ENCODE assay signal across 20 mouse cellular contexts in the genomic region with DNA sequence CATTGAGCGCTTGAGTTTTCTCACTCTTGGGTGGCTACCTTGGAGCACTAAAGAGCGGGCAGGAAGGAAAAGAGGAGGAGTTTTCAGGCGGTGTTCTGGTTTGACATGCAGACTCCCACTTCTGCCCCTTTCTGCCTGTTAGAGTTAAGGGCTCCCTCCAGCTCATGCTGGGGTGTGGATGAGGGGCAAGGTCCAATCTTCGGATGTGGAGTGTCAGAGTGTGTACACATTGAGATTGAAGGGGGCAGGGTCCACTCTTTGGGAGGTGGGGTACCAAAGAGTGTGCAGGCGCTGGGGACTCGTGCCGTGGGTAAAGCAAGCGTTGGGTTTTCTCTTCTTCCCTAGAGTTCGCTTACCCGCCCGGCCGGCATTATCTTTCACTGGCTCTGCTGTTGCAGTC.
DNase-seq lines count a peak whose midpoint lies in the region; ATAC-seq and TF ChIP-seq lines count a peak whose summit lies in the region.
"Had no signal": no experiment of that assay in that cellular context is flagged by ENCODE, and none has a peak within 500 bp of the region (broad histone marks: within the 10 kb centered on the region; RNA-seq: fewer than 3 reads in every experiment).

No protein-coding gene starts in this region.

- no peak overlapping the region for H3K4me3 ChIP-seq in liver, postnatal 0 days (ENCODE audit: low read depth, low read length)
- no peak overlapping the region for H3K4me3 ChIP-seq in intestine, embryonic 16.5 days (ENCODE audit: low read length)
- no peak overlapping the region for H3K4me3 ChIP-seq in liver, embryonic 13.5 days (replicated peaks)
- H3K4me3 ChIP-seq in embryonic facial prominence, embryonic 10.5 days: no peak overlapping the region
- H3K4me3 ChIP-seq: embryonic facial prominence, embryonic 15.5 days; erythroblast, embryonic 14.5 days; forebrain, embryonic 10.5 days; forebrain, embryonic 15.5 days; heart, embryonic 13.5 days; hindbrain, embryonic 12.5 days had no signal

- no peaks in the 10 kb centered on the region for H3K9me3 ChIP-seq in liver, postnatal 0 days (ENCODE audit: low read length)
- H3K9me3 ChIP-seq in intestine, embryonic 16.5 days (ENCODE audit: control insufficient read depth, low read length): no peaks in the 10 kb centered on the region
- no peaks in the 10 kb centered on the region for H3K9me3 ChIP-seq in liver, embryonic 13.5 days (replicated peaks)
- H3K9me3 ChIP-seq in embryonic facial prominence, embryonic 10.5 days: no peaks in the 10 kb centered on the region
- H3K9me3 ChIP-seq: embryonic facial prominence, embryonic 15.5 days; forebrain, embryonic 10.5 days; forebrain, embryonic 15.5 days; hindbrain, embryonic 12.5 days had no signal

- no peaks in the 10 kb centered on the region for H3K27me3 ChIP-seq in liver, postnatal 0 days (ENCODE audit: insufficient read depth, low read length)
- no peaks in the 10 kb centered on the region for H3K27me3 ChIP-seq in intestine, embryonic 16.5 days (replicated peaks; ENCODE audit: control insufficient read depth, insufficient read depth, low read length)
- no peaks in the 10 kb centered on the region for H3K27me3 ChIP-seq in liver, embryonic 13.5 days
- H3K27me3 ChIP-seq in embryonic facial prominence, embryonic 10.5 days (replicated peaks; ENCODE audit: low read depth, poor library complexity, severe bottlenecking): peaks cover 6% of the 10 kb centered on the region; the same call in 1 of the 2 replicates
- H3K27me3 ChIP-seq: CH12.LX; embryonic facial prominence, embryonic 15.5 days; forebrain, embryonic 15.5 days had no signal

- DNase-seq in liver: peak; percentile 9
- no peak for DNase-seq in liver, postnatal 0 days
- DNase-seq in liver, embryonic 13.5 days: no peak
- DNase-seq in embryonic facial prominence, embryonic 10.5 days (ENCODE audit: low spot score): no peak
- no peak for DNase-seq in thymus, postnatal 0 days (ENCODE audit: low spot score)
- DNase-seq: adrenal gland, adult 2 months; adrenal gland, postnatal 36 days; cerebellum, adult 2 months; cerebellum, postnatal 10 days; gastrocnemius, postnatal 36 days; heart, adult 11 months; heart, postnatal 36 days had no signal

- WGBS in liver, postnatal 0 days (ENCODE audit: insufficient replicate concordance): 44% methylated on average over 12 of the region's 12 CpGs
- 42% methylated on average over 12 of the region's 12 CpGs for WGBS in intestine, embryonic 16.5 days
- WGBS in liver, embryonic 13.5 days (ENCODE audit: insufficient replicate concordance): 53% methylated on average over 12 of the region's 12 CpGs
- 70% methylated on average over 12 of the region's 12 CpGs for WGBS in embryonic facial prominence, embryonic 10.5 days

- no peak for TF ChIP-seq EP300 in liver, postnatal 0 days (IDR thresholded peaks at IDR 0.05; ENCODE audit: low read depth)

- no peak overlapping the region for H3K27ac ChIP-seq in liver, postnatal 0 days (ENCODE audit: low read depth)
- no peak overlapping the region for H3K27ac ChIP-seq in intestine, embryonic 16.5 days (ENCODE audit: low read length)
- no peak overlapping the region for H3K27ac ChIP-seq in liver, embryonic 13.5 days
- H3K27ac ChIP-seq in embryonic facial prominence, embryonic 10.5 days (replicated peaks): no peak overlapping the region
- H3K27ac ChIP-seq: embryonic facial prominence, embryonic 15.5 days; forebrain, embryonic 10.5 days; forebrain, embryonic 15.5 days; heart, embryonic 13.5 days; hindbrain, embryonic 12.5 days had no signal

- no peak overlapping the region for H3K9ac ChIP-seq in liver, postnatal 0 days (replicated peaks)
- H3K9ac ChIP-seq in intestine, embryonic 16.5 days (ENCODE audit: low read depth, low read length): no peak overlapping the region
- no peak overlapping the region for H3K9ac ChIP-seq in liver, embryonic 13.5 days
- H3K9ac ChIP-seq: embryonic facial prominence, embryonic 15.5 days; forebrain, embryonic 15.5 days; heart, embryonic 13.5 days; hindbrain, embryonic 12.5 days had no signal

- no peaks in the 10 kb centered on the region for H3K36me3 ChIP-seq in liver, postnatal 0 days (replicated peaks; ENCODE audit: insufficient read depth, low read length)
- no peaks in the 10 kb centered on the region for H3K36me3 ChIP-seq in intestine, embryonic 16.5 days (ENCODE audit: control insufficient read depth, insufficient read depth, low read length)
- H3K36me3 ChIP-seq in liver, embryonic 13.5 days: no peaks in the 10 kb centered on the region
- no peaks in the 10 kb centered on the region for H3K36me3 ChIP-seq in embryonic facial prominence, embryonic 10.5 days (replicated peaks)
- H3K36me3 ChIP-seq: embryonic facial prominence, embryonic 15.5 days; forebrain, embryonic 10.5 days; forebrain, embryonic 15.5 days; heart, embryonic 13.5 days; hindbrain, embryonic 12.5 days had no signal

- H3K4me2 ChIP-seq in liver, postnatal 0 days (ENCODE audit: low read depth, low read length): no peak overlapping the region
- no peak overlapping the region for H3K4me2 ChIP-seq in intestine, embryonic 16.5 days (ENCODE audit: low read depth, low read length)
- H3K4me2 ChIP-seq in liver, embryonic 13.5 days: peak overlapping the region; percentile 32
- H3K4me2 ChIP-seq: embryonic facial prominence, embryonic 15.5 days; forebrain, embryonic 15.5 days; heart, embryonic 13.5 days; hindbrain, embryonic 12.5 days had no signal

- peaks cover 3% of the 10 kb centered on the region; the same call in 1 of the 2 replicates for H3K4me1 ChIP-seq in liver, postnatal 0 days (ENCODE audit: insufficient read depth)
- H3K4me1 ChIP-seq in intestine, embryonic 16.5 days (ENCODE audit: control insufficient read depth, insufficient read depth, low read length): no peaks in the 10 kb centered on the region; the same call in 1 of the 2 replicates
- H3K4me1 ChIP-seq in liver, embryonic 13.5 days (replicated peaks): 0 out of 2 replicates have a peak, but pooled peaks cover 5% of the 10 kb centered on the region
- H3K4me1 ChIP-seq in embryonic facial prominence, embryonic 10.5 days: no peaks in the 10 kb centered on the region
- H3K4me1 ChIP-seq: embryonic facial prominence, embryonic 15.5 days; forebrain, embryonic 15.5 days; heart, embryonic 13.5 days had no signal

- TF ChIP-seq CTCF in liver, postnatal 0 days (IDR thresholded peaks at IDR 0.05; ENCODE audit: low read depth): no peak

- no peak for ATAC-seq in liver, postnatal 0 days
- peak; percentile 84 for ATAC-seq in intestine, embryonic 16.5 days
- ATAC-seq in liver, embryonic 13.5 days (ENCODE audit: low read depth): peak; percentile 58
- ATAC-seq: forebrain, embryonic 15.5 days had no signal
